Mouse (Mus musculus) heart, embryonic 16.5 days (tissue): Measurements from ENCODE around the gene Pla2g5. TPM values are rescaled to one million over a fixed set of nuclear protein-coding genes. Genes with fewer than 3 reads are reported as not detected.

Experiments used
- ATAC-seq: fragments of 200-750 bp; cut with Nextera tagmentation; replicated peaks from 2 replicates; pipeline ENCODE4 v1.8.0; 2017; ENCODE audit warnings: moderate number of reproducible peaks; ENCODE audit not compliant: insufficient read depth, low FRiP score; ENCODE audit errors: extremely low read depth
- H3K27ac ChIP-seq: fragments of 300-500 bp; sonication (generic); 2 replicates; pipeline ENCODE4 v1.5.1; 2014; ENCODE audit warnings: mild to moderate bottlenecking, low read length, control low read depth, moderate library complexity
- H3K27me3 ChIP-seq: fragments of 300-500 bp; sonication (generic); 2 replicates; pipeline ENCODE4 v1.6.1; 2014; ENCODE audit warnings: low read length, mixed read lengths; ENCODE audit not compliant: control insufficient read depth, insufficient read depth
- H3K36me3 ChIP-seq: fragments of 300-500 bp; sonication (generic); 2 replicates; pipeline ENCODE4 v1.6.1; 2014; ENCODE audit not compliant: control insufficient read depth, insufficient read depth
- H3K4me1 ChIP-seq: fragments of 300-500 bp; sonication (generic); 2 replicates; pipeline ENCODE4 v1.6.1; 2014; ENCODE audit warnings: low read length, mixed read lengths; ENCODE audit not compliant: control insufficient read depth, insufficient read depth
- H3K4me2 ChIP-seq: fragments of 300-500 bp; sonication (generic); 2 replicates; pipeline ENCODE4 v1.6.1; 2014; ENCODE audit warnings: low read depth, mild to moderate bottlenecking, control low read depth, low read length
- H3K4me3 ChIP-seq: fragments of 300-500 bp; sonication (generic); 2 replicates; pipeline ENCODE4 v1.5.1; 2014; ENCODE audit warnings: mild to moderate bottlenecking, control low read depth, low read length
- H3K9ac ChIP-seq: fragments of 300-500 bp; sonication (generic); 2 replicates; pipeline ENCODE4 v1.6.1; 2014; ENCODE audit warnings: low read length, control low read depth
- H3K9me3 ChIP-seq: fragments of 300-500 bp; sonication (generic); replicated peaks from 2 replicates; pipeline ENCODE4 v1.6.1; 2016; ENCODE audit warnings: low read length; ENCODE audit not compliant: control insufficient read depth
- WGBS: fragments of 180-500 bp; shearing (Covaris S2); extraction: QIAGEN DNeasy Blood & Tissue Kit; methylation state at CpG from one replicate; pipeline ENCODE4 v1.1.7; 2014; 5-methylcytosine and 5-hydroxymethylcytosine counted together
- polyA plus RNA-seq: library from polyadenylated mRNA; unstranded; fragments of >200 nt; fragmentation: Nextera tagmentation; extraction: Ambion mirVana; gene quantifications from 2 replicates; pipeline ENCODE4 v1.2.1, GENCODE M21; 2015

Gene Pla2g5
- polyA plus RNA-seq, 1 experiment from 2014 or later, result 2.7 TPM

DNA sequence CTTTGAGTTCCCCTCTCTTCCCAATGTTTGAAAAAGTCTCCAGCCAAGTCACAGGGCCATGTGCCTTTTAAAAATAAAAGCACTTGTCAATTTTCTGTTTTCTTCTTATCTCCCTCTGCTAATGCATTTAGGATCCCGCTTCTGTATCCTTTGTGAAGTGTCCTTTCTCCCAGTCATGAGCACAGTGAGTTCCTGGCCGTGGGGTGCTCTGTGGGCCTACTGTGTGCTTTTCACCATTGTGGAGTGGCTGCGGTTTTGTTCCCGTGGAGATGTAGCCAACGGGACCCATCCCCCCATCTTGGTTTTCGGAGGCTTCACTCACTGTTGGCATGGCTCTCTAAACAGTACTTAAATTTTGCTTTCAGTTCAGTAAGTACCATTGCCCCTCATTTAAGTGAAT is 2.7 kb upstream of the Pla2g5 start:
- Histone ChIP-seq H3K4me1 (no peaks in the 10 kb centered on the region), H3K4me2 (no peak overlapping the region), H3K9ac (no peak overlapping the region), H3K27ac (no peak overlapping the region), H3K27me3 (peaks cover 4% of the 10 kb centered on the region; the same call in 1 of the 2 replicates), H3K36me3 (no peaks in the 10 kb centered on the region), H3K4me3 (no peak overlapping the region), H3K9me3 (peaks cover 4% of the 10 kb centered on the region; the same call in 1 of the 2 replicates)
- no peak for ATAC-seq
- WGBS, result 61% methylated on average over 6 of the region's 6 CpGs

DNA sequence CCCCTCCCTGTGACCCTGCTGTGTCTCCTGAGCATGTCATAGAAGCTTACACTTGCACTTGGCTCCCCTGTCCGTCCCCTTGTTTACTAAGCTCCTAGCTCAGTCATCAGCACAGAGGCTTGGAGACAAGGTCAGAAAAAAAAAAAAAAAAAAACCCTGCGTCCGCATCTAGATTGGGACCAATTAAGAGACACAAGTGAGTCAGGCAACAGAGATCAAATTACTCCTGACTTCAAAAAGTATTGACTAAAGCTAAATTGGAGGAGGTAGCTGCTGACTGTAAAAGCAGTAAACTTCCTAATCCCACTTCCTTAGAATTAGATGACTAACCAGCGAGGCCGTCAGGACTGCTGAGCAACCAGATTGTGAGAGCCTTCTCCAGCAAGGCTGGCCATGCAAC is 1.8 kb upstream of the Pla2g5 start:
- WGBS, result 45% methylated on average over 5 of the region's 5 CpGs
- no peak for ATAC-seq

DNA sequence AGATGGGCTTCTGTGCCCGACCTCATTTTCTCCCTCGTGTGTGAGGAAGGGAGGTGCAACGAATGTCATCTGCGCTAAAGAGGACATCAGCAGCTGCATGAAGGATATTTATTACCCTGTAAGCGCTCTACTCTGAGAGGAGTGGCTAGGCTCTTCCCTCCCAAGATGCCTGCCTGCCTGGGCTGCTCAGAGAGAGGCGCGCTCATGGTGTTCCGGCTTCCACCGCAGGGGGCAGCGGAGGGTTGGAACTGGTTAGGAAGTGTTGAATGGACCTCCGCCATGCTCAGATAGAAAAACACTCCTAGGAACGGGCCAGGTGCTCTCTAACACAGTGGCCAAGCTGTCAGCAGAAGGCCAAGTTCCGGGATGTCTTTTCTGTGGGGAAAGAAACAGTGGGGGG is 3.6 kb downstream of the Pla2g5 start:
- no peaks in the 10 kb centered on the region for H3K9me3 ChIP-seq
- no peak; the same call in 1 of the 2 replicates for ATAC-seq
- H3K4me3 ChIP-seq, result no peak overlapping the region
- no peak overlapping the region for H3K9ac ChIP-seq
- H3K4me2 ChIP-seq, result peak overlapping the region; percentile 15; the same call in 1 of the 2 replicates
- H3K27ac ChIP-seq, result no peak overlapping the region
- WGBS, result 5% methylated on average over 13 of the region's 13 CpGs
- H3K36me3 ChIP-seq, result no peaks in the 10 kb centered on the region
- peaks cover 3% of the 10 kb centered on the region for H3K27me3 ChIP-seq
- H3K4me1 ChIP-seq, result no peaks in the 10 kb centered on the region

More for the DNA sequence above, 1.8 kb upstream of the Pla2g5 start:
- H3K9ac ChIP-seq, result no peak overlapping the region
- no peaks in the 10 kb centered on the region for H3K4me1 ChIP-seq
- H3K9me3 ChIP-seq, result 0 out of 2 replicates have a peak, but pooled peaks cover 2% of the 10 kb centered on the region
- no peak overlapping the region for H3K4me2 ChIP-seq
- no peaks in the 10 kb centered on the region for H3K36me3 ChIP-seq
- H3K27ac ChIP-seq, result no peak overlapping the region
- H3K27me3 ChIP-seq, result peaks cover 6% of the 10 kb centered on the region
- no peak overlapping the region for H3K4me3 ChIP-seq

DNA sequence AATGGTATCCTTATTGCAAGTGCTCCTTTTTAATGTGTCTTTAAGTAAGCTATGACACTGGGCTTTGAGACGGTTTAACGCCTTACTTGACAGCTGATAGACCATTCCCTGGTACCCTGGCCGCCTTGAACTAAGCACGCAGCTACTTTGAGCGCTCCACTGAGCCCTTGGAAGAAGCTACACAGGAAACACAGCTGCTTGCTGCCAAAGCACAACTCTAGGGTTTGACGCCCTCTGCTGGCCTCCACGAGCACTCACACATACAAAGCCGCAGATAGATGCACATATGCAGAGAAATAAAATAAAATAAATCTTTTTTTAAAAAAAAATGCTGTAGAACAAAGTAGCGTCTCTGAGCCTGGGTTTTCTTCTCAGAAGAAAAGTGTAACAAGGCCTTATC is 4.0 kb downstream of the Pla2g5 start:
- Histone ChIP-seq H3K9ac (no peak overlapping the region), H3K27me3 (peaks cover 2% of the 10 kb centered on the region; the same call in 1 of the 2 replicates), H3K36me3 (no peaks in the 10 kb centered on the region), H3K27ac (no peak overlapping the region), H3K4me1 (no peaks in the 10 kb centered on the region), H3K4me2 (peak overlapping the region; percentile 15; the same call in 1 of the 2 replicates), H3K4me3 (no peak overlapping the region), H3K9me3 (no peaks in the 10 kb centered on the region)
- ATAC-seq, result no peak
- WGBS, result 19% methylated on average over 9 of the region's 9 CpGs

DNA sequence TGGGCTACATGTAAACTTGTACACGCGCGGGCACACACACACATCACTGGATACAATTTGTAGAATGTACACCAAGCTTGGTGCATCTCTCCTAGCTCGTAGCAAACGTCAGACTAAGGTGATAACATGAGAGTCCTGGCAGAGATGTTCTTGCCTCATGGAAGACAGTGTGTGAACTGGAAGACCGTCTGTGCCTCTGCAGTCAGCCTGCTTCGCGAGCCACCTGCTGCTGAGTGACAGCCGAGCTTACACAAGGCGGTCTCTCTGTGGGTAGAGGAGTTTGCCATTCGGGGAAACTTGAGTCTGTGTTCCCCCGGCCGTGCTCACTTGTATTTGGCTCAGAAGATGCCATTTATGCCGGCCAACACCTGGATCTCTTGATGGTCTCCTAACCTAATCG is 4.8 kb downstream of the Pla2g5 start:
- Histone ChIP-seq H3K9ac (no peak overlapping the region), H3K4me3 (no peak overlapping the region), H3K4me2 (no peak overlapping the region), H3K9me3 (no peaks in the 10 kb centered on the region), H3K27me3 (peaks cover 2% of the 10 kb centered on the region; the same call in 1 of the 2 replicates), H3K36me3 (no peaks in the 10 kb centered on the region), H3K27ac (no peak overlapping the region), H3K4me1 (no peaks in the 10 kb centered on the region)
- ATAC-seq, result no peak
- 61% methylated on average over 15 of the region's 15 CpGs for WGBS

DNA sequence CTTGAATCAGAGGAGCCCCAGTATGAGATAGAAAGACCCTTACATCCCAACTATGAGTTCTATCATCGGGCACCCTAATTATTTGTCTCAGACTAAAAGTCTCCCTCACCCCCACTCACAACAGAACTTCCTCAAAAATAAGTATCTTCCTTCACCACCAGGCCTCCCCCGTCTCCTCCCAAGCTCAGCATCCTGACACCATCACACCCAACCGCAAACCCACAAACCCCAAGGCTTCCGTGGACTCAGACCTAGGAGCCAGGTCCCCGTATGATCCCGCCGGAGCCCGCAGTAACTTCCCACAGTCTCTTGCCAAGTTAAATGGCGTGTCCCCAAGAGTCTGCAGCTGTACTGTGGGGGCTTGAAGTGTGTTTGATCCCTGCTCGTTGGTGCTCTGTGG is 5.7 kb downstream of the Pla2g5 start:
- Histone ChIP-seq H3K9me3 (no peaks in the 10 kb centered on the region), H3K27ac (no peak overlapping the region), H3K4me2 (no peak overlapping the region), H3K4me3 (no peak overlapping the region), H3K27me3 (peaks cover 2% of the 10 kb centered on the region; the same call in 1 of the 2 replicates), H3K4me1 (no peaks in the 10 kb centered on the region), H3K9ac (no peak overlapping the region), H3K36me3 (no peaks in the 10 kb centered on the region)
- ATAC-seq, result no peak
- 72% methylated on average over 10 of the region's 10 CpGs for WGBS

DNA sequence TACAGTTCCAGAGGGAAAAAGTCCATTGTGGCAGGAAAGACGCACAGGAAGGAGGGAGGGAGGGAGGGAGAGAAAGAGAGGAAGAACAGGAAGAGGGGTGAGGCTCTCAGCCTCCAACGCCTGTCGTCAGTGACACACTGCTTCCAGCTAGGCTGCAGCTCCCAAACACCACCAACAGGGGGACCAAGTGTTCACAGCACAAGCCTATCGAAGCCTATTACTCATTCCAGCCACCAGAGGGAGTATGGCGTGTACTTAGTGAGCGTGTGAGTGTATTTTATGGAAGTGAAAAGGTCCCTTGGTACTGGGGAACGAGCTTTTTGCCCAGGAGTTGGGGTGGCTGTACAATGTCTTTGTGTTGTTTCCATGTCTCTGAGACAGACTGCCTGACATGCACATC is 6.8 kb downstream of the Pla2g5 start:
- 27% methylated on average over 7 of the region's 7 CpGs for WGBS
- no peak for ATAC-seq

DNA sequence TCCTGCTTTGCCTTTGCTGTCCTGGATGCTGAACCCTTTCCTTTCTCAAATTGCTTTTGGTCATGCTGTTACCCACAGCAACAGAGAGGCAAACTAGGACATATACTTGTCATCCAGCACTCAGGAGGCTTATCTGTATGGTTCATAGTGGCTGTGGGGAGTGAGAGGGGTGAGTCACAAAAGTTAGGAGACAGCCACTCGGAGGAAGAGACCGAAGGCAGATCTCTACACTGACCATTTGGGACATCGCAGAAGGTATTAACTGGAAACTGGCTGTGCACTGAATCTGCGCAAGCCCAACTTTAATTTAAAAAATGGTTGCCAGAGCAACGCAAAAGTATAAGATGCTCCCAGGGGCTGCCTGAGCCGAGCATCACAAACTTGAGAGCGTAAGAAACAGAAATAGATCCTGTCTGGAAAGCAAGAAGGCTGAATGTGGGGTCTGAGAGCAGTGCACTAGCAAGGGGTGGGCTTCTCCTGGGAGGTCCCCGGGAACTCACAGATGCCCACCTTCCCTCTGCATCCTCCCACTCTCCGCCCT is 8.1 kb downstream of the Pla2g5 start:
- H3K4me3 ChIP-seq, result no peak overlapping the region
- WGBS, result 76% methylated on average over 9 of the region's 9 CpGs
- no peak for ATAC-seq

More for the DNA sequence above, 6.8 kb downstream of the Pla2g5 start:
- Histone ChIP-seq H3K36me3 (no peaks in the 10 kb centered on the region), H3K9me3 (no peaks in the 10 kb centered on the region), H3K27me3 (peaks cover 2% of the 10 kb centered on the region; the same call in 1 of the 2 replicates), H3K4me1 (no peaks in the 10 kb centered on the region), H3K9ac (no peak overlapping the region), H3K27ac (no peak overlapping the region), H3K4me2 (no peak overlapping the region), H3K4me3 (no peak overlapping the region)

DNA sequence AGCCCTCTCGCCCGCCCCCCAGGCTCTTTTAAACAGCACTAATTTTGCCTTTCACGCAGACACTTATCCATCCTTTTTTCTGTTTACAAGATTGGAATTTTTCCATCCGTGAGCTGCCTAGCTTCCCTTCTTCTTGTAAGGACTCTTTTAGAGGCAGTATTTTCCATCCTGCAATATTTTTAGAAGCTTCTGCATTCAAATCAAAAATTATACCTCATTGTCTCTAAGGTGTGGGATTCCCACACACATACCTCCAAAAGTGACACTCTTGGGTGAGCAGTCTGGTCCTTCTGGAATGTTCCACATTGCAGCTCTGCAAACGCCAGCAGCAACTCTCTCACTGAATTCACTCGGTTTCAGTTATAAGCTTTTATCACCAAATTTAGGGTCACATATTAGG is 10.3 kb downstream of the Pla2g5 start:
- H3K9ac ChIP-seq, result no peak overlapping the region
- no peak overlapping the region for H3K4me3 ChIP-seq
- 56% methylated on average over 6 of the region's 6 CpGs for WGBS

More for the DNA sequence above, 8.1 kb downstream of the Pla2g5 start:
- Histone ChIP-seq H3K36me3 (no peaks in the 10 kb centered on the region), H3K9ac (no peak overlapping the region), H3K4me2 (no peak overlapping the region), H3K27me3 (peaks cover 5% of the 10 kb centered on the region), H3K9me3 (no peaks in the 10 kb centered on the region), H3K27ac (no peak overlapping the region), H3K4me1 (no peaks in the 10 kb centered on the region)

More for the DNA sequence above, 10.3 kb downstream of the Pla2g5 start:
- Histone ChIP-seq H3K9me3 (no peaks in the 10 kb centered on the region), H3K27me3 (peaks cover 7% of the 10 kb centered on the region), H3K4me2 (no peak overlapping the region), H3K36me3 (no peaks in the 10 kb centered on the region), H3K27ac (no peak overlapping the region), H3K4me1 (no peaks in the 10 kb centered on the region)
- no peak for ATAC-seq
